ENCODE assay signal across 8 mouse cellular contexts in the genomic region with DNA sequence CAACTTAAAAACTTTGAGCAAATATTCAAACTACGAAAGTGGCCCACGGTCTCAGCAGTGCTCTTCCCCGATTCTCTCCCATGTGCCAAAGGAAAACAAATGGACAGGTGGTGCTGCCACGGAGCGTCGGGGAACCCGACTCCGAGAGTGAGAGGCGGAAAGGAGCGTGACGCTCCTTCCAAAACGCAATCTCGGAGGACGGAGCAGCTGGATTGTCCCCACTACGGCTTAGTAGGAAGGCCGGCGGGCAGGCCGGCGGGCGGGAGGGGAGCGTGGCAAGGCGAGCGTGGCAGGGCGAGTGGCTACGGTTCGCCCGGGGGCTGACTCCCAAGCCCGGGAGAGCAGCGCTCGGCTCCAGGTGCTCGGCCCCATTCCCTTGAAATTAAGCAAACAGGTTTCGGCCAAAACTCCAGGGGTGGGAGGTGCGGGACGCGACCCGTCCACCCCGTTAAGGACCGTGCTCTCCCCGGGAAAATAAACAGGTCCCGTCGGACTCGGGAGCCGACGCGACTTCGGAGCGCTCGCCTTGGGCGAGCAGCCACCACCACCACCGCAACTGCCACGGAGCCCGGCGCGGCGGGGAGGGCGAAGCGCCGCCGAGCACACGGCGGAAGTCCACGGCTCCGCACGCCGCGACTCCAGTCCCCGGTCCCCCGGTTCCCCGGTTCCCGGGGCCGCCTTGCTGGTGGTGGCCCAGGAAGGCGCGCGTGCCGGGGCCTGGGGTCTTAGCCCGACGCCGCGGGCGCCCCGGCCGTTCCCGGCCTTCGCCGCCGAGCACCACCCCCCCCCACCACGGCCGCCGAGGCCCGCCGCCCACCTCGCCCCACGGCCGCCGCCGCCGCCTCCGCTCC. TPM values are rescaled to one million over a fixed set of nuclear protein-coding genes. Genes with fewer than 3 reads are reported as not detected.
DNase-seq lines count a peak whose midpoint lies in the region; ATAC-seq and TF ChIP-seq lines count a peak whose summit lies in the region.

No protein-coding gene starts in this region.

- no peaks in the 10 kb centered on the region for H3K9me3 ChIP-seq in intestine, postnatal 0 days (ENCODE audit: control insufficient read depth)
- no peaks in the 10 kb centered on the region for H3K9me3 ChIP-seq in limb, embryonic 12.5 days
- H3K9me3 ChIP-seq in midbrain, embryonic 15.5 days: no peaks in the 10 kb centered on the region

- WGBS in intestine, postnatal 0 days: under 1% methylated on average over 70 of the region's 98 CpGs
- under 1% methylated on average over 93 of the region's 98 CpGs for WGBS in limb, embryonic 12.5 days
- under 1% methylated on average over 85 of the region's 98 CpGs for WGBS in midbrain, embryonic 15.5 days

- H3K4me2 ChIP-seq in intestine, postnatal 0 days (replicated peaks; ENCODE audit: low read depth): peak overlapping the region; percentile 82
- peak overlapping the region; percentile 78 for H3K4me2 ChIP-seq in limb, embryonic 12.5 days
- peak overlapping the region; percentile 96 for H3K4me2 ChIP-seq in midbrain, embryonic 15.5 days

- H3K4me3 ChIP-seq in intestine, postnatal 0 days (ENCODE audit: low read depth, low read length): peak overlapping the region; percentile 83
- peak overlapping the region; percentile 100 for H3K4me3 ChIP-seq in limb, embryonic 12.5 days (replicated peaks)
- H3K4me3 ChIP-seq in midbrain, embryonic 15.5 days: peak overlapping the region; percentile 85

- H3K27me3 ChIP-seq in intestine, postnatal 0 days (replicated peaks; ENCODE audit: control insufficient read depth, insufficient read depth, low read length): no peaks in the 10 kb centered on the region
- peaks cover 23% of the 10 kb centered on the region for H3K27me3 ChIP-seq in limb, embryonic 12.5 days
- peaks cover 22% of the 10 kb centered on the region for H3K27me3 ChIP-seq in midbrain, embryonic 15.5 days (replicated peaks)

- peak overlapping the region; percentile 100 for H3K9ac ChIP-seq in intestine, postnatal 0 days (ENCODE audit: low read depth, low read length)
- H3K9ac ChIP-seq in limb, embryonic 12.5 days (replicated peaks): peak overlapping the region; percentile 99
- H3K9ac ChIP-seq in midbrain, embryonic 15.5 days: peak overlapping the region; percentile 69

- 0 out of 2 replicates have a peak, but pooled peaks cover 8% of the 10 kb centered on the region for H3K4me1 ChIP-seq in intestine, postnatal 0 days (replicated peaks; ENCODE audit: control insufficient read depth, insufficient read depth, low read length)
- H3K4me1 ChIP-seq in limb, embryonic 12.5 days (replicated peaks): peaks cover 19% of the 10 kb centered on the region
- peaks cover 41% of the 10 kb centered on the region for H3K4me1 ChIP-seq in midbrain, embryonic 15.5 days

- no peak for ATAC-seq in intestine, postnatal 0 days
- peak; percentile 0; the same call in 1 of the 2 replicates for ATAC-seq in limb, embryonic 12.5 days (ENCODE audit: insufficient number of reproducible peaks, insufficient read depth, low FRiP score, low TSS enrichment, low read depth)
- peak; percentile 34 for ATAC-seq in midbrain, embryonic 15.5 days (replicated peaks)

- peak; percentile 15 for DNase-seq in layer of hippocampus, adult 11-12 months (ENCODE audit: low spot score)
- no peak for DNase-seq in layer of hippocampus, adult 9-10 months (ENCODE audit: low spot score)
- DNase-seq in embryo, embryonic 9.5 days (ENCODE audit: extremely low spot score): peak; percentile 37
- peak; percentile 12 to 30 for DNase-seq in gastrocnemius, postnatal 36 days
- peak; percentile 16 to 47 for DNase-seq in spleen, postnatal 14 days (ENCODE audit: low spot score in 2 of 2)

- no peaks in the 10 kb centered on the region for H3K36me3 ChIP-seq in intestine, postnatal 0 days (ENCODE audit: control insufficient read depth, insufficient read depth)
- no peaks in the 10 kb centered on the region; the same call in 1 of the 2 replicates for H3K36me3 ChIP-seq in limb, embryonic 12.5 days
- no peaks in the 10 kb centered on the region for H3K36me3 ChIP-seq in midbrain, embryonic 15.5 days (replicated peaks)

- peak overlapping the region; percentile 96 for H3K27ac ChIP-seq in intestine, postnatal 0 days (ENCODE audit: low read depth, low read length)
- H3K27ac ChIP-seq in limb, embryonic 12.5 days: peak overlapping the region; percentile 99
- peak overlapping the region; percentile 95 for H3K27ac ChIP-seq in midbrain, embryonic 15.5 days

- TF ChIP-seq CTCF in intestine, postnatal 0 days (IDR thresholded peaks at IDR 0.05; ENCODE audit: low read depth): no peak

- intact Hi-C loops in gastrocnemius, postnatal 36 days (cut with DNase I): no loop called here

RNA-seq across cellular contexts. Expression of gene Gpbp1, which starts 1.0 kb away (rescaled TPM):
- total RNA-seq in gastrocnemius, postnatal 36 days (2021): 10 to 100 TPM; 39.9 to 45.1 TPM
- polyA plus RNA-seq in intestine, postnatal 0 days (2015; fragmentation: Nextera tagmentation; extraction: Ambion mirVana): 33.2 and 36.3 TPM in 2 replicates
- 117 and 123 TPM in 2 replicates for polyA plus RNA-seq in limb, embryonic 12.5 days (2016; fragmentation: Nextera tagmentation; extraction: Ambion mirVana)
- 83.8 and 89.8 TPM in 2 replicates for polyA plus RNA-seq in midbrain, embryonic 15.5 days (2015; fragmentation: Nextera tagmentation; extraction: Ambion mirVana)
